Mouse (Mus musculus) testis, adult 2 months (tissue): ENCODE results near the gene Nr5a2.

Experiments used
- CTCF ChIP-seq: fragments of 200-500 bp; IDR thresholded peaks from 2 replicates; pipeline ENCODE4 v1.5.1; 2012; ENCODE audit warnings: low read depth, mild to moderate bottlenecking, inconsistent platforms, low read length, moderate library complexity; ENCODE audit not compliant: control insufficient read depth, insufficient read depth, insufficient replicate concordance
- POLR2A ChIP-seq: fragments of 200-500 bp; IDR thresholded peaks from 2 replicates; pipeline ENCODE4 v1.6.1; 2012; ENCODE audit warnings: low read depth, mild to moderate bottlenecking, inconsistent platforms, low read length, moderate library complexity; ENCODE audit not compliant: control insufficient read depth

- no peak for TF ChIP-seq POLR2A
- no peak for TF ChIP-seq CTCF
Observed at GRCm38 (mm10) chr1:136970995-136971394, 10.7 kb upstream of the Nr5a2 start.
